In genomic region chr1:176727372-176727771, GRCm38 (mm10) we compare ENCODE assay signal across 14 mouse cellular contexts.
"Had no signal": no experiment of that assay in that cellular context is flagged by ENCODE, and none has a peak within 500 bp of the region (broad histone marks: within the 10 kb centered on the region; RNA-seq: fewer than 3 reads in every experiment).

No protein-coding gene starts in this region.

- ATAC-seq: midbrain, embryonic 13.5 days; midbrain, embryonic 15.5 days had no signal

- H3K4me1 ChIP-seq: midbrain, embryonic 15.5 days; stomach, embryonic 15.5 days had no signal

- H3K4me2 ChIP-seq: lung, embryonic 14.5 days; midbrain, embryonic 11.5 days; midbrain, embryonic 13.5 days; midbrain, embryonic 15.5 days; stomach, embryonic 15.5 days had no signal

- H3K27ac ChIP-seq: liver, embryonic 14.5 days; midbrain, embryonic 13.5 days; midbrain, embryonic 15.5 days; stomach, embryonic 15.5 days; stomach, postnatal 0 days had no signal

- H3K27me3 ChIP-seq: midbrain, embryonic 13.5 days; midbrain, embryonic 15.5 days; stomach, embryonic 15.5 days had no signal

- H3K4me3 ChIP-seq: midbrain, embryonic 13.5 days; midbrain, embryonic 15.5 days; stomach, embryonic 15.5 days had no signal

- DNase-seq: lung, adult 18-20 months; lung, embryonic 14.5 days; lung, postnatal 10 days; lung, postnatal 4 days; right cerebral cortex, postnatal 14 days; thymus, adult 2 months; thymus, postnatal 25 days; thymus, postnatal 4 days had no signal

- H3K9me3 ChIP-seq: midbrain, embryonic 13.5 days; midbrain, embryonic 15.5 days; stomach, embryonic 15.5 days had no signal

- H3K9ac ChIP-seq: liver, embryonic 14.5 days; lung, embryonic 14.5 days; midbrain, embryonic 13.5 days; midbrain, embryonic 15.5 days; stomach, embryonic 15.5 days had no signal
